Mouse (Mus musculus) cerebellum, adult 9-11 months (tissue): Measurements from ENCODE around the gene Plekhg6.

Source experiments
- DNase-seq: peaks from one replicate; pipeline ENCODE4 v3.0.0; 2022

The Plekhg6 gene

DNA sequence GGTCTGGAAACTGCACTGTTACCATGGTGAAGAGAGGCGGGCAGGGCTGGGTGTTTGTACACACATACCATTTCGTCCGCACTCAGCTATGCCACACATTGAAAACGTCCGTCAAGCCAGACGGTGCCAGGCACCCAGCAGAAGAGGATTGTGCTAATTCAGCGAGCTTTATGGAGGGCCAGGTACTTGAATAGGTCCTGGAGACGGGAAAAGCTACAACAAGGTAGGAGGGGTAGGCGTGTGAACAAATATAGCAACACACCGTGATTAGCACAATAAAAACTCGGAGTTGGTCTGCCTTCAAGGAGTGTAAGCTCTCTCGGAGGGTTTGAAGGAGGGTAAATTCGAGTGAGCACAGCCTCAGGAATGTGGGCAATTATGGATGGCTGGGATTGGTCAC is 57.8 kb downstream of the Plekhg6 start:
- no peak for DNase-seq

GRCm38 (mm10) chr6:125321114-125321855 is 59.3 kb downstream of the Plekhg6 start:
- no peak for DNase-seq

GRCm38 (mm10) chr6:125320323-125320722 is 60.3 kb downstream of the Plekhg6 start, which contains the start of gene Scnn1a:
TSS of gene Scnn1a (plus strand) at chr6:125320659.
- DNase-seq = no peak

GRCm38 (mm10) chr6:125319919-125320296 is 60.7 kb downstream of the Plekhg6 start:
- no peak for DNase-seq

DNA sequence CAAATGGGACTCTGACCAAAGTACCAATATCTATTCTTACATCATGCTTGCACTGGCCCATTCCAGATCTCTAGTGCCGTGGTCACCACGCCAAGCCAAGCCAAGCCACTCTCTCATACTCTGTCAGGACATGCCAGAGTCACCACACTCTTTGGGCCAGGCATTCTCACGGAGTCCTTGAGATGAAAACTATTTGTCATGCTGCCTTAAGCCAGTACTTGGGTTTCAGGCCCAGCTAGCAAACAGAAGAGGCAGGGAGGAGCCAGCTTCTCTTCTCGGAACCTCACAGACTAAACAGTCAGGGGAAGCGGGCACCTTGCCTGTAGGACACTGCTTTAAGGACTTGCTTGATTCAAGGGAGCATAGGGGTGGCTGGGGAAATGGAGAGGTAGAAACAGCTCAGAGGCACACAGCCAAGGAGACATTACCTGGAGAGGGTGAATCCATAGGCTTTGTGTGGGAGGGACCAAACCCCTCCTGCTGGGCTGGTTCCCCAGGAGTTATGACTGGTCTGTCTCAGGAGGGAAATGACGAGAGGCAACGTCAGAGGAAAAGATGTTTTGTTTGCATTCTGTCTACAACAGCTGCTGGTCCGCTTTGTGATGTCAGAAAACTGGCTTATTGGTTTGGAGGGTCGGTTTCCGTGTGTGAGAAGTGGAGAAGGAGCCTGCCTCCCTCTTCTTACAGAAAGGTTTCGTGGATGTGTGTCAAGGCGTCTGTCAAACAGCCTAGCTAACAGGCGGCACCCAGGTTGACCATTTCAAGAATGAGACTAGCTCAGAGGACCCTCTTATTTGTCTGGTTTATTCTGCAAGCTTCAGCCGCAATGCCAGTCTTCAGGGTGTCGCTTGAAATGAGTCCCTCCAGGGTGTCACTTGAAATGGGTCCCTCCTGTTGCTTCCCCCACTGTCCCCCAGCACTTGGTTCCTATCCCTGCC is 61.3 kb downstream of the Plekhg6 start:
- no peak for DNase-seq

DNA sequence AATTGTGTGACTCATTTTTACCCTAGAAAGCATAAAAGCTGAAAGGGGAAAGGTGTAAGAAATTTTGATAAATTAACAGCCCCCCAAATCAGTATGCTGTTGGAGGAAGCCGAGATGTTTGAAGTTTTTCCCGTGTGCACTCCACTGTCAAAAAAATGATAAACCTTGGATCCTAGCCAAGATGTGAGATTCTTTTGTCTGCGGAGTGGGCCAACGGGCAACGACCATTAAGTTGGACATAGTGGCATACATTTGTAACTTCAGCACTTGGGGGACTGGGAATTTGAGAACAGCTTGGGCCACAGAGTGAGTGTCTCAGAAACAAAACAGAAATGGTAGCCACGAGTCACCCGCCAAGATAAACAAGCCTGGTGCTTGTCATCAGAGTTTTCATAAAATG is 63.5 kb downstream of the Plekhg6 start:
- DNase-seq = no peak

GRCm38 (mm10) chr6:125314746-125315145 is 65.8 kb downstream of the Plekhg6 start:
- DNase-seq = no peak

DNA sequence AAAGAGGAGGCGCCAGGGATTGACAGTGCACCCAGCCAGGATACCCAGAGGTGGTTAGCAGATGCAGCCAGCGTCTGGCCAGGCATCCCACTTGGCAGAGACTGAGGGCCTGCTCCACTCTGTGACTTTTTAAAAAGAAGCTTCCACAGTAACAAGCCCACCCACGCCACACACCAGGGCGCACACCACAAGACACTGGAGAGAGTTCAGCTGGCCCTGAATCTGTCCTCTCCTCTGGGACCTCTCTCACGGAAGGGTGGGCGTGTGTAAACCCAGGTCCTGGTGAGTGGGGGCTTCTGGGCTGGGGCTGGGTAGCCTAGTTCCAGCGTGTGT is 66.4 kb downstream of the Plekhg6 start:
- DNase-seq = no peak

GRCm38 (mm10) chr6:125313546-125314230 is 66.9 kb downstream of the Plekhg6 start, which contains the start of gene Ltbr:
TSS of gene Ltbr (minus strand) at chr6:125313885.
- peak; percentile 35 for DNase-seq
